ENCODE assay signal across 8 mouse cellular contexts in genomic region chr19:5910221-5910620, GRCm38 (mm10). TPM values are rescaled to one million over a fixed set of nuclear protein-coding genes. Genes with fewer than 3 reads are reported as not detected.
DNase-seq lines count a peak whose midpoint lies in the region; ATAC-seq and TF ChIP-seq lines count a peak whose summit lies in the region.

No protein-coding gene starts in this region.

- peaks cover 20% of the 10 kb centered on the region for H3K4me1 ChIP-seq in forebrain, embryonic 11.5 days (replicated peaks; ENCODE audit: control insufficient read depth, insufficient read depth, low read length)
- 0 out of 2 replicates have a peak, but pooled peaks cover 11% of the 10 kb centered on the region for H3K4me1 ChIP-seq in intestine, postnatal 0 days (replicated peaks; ENCODE audit: control insufficient read depth, insufficient read depth, low read length)
- H3K4me1 ChIP-seq in neural tube, embryonic 14.5 days (ENCODE audit: control insufficient read depth, insufficient read depth, low read length), result peaks cover 31% of the 10 kb centered on the region

- H3K9me3 ChIP-seq in forebrain, embryonic 11.5 days (ENCODE audit: control insufficient read depth, low read length), result no peaks in the 10 kb centered on the region
- H3K9me3 ChIP-seq in intestine, postnatal 0 days (ENCODE audit: control insufficient read depth), result no peaks in the 10 kb centered on the region
- H3K9me3 ChIP-seq in neural tube, embryonic 14.5 days (ENCODE audit: control insufficient read depth, low read length), result no peaks in the 10 kb centered on the region

- H3K36me3 ChIP-seq in forebrain, embryonic 11.5 days (ENCODE audit: control insufficient read depth, insufficient read depth, low read length), result peaks cover 11% of the 10 kb centered on the region
- H3K36me3 ChIP-seq in intestine, postnatal 0 days (ENCODE audit: control insufficient read depth, insufficient read depth), result peaks cover 18% of the 10 kb centered on the region
- H3K36me3 ChIP-seq in neural tube, embryonic 14.5 days (ENCODE audit: control insufficient read depth, insufficient read depth, low read length), result peaks cover 18% of the 10 kb centered on the region

- H3K4me3 ChIP-seq in layer of hippocampus, adult 2 months, result peak overlapping the region; percentile 25; the same call in 1 of the 2 replicates
- H3K4me3 ChIP-seq in forebrain, embryonic 11.5 days (ENCODE audit: low read depth, low read length), result no peak overlapping the region
- H3K4me3 ChIP-seq in intestine, postnatal 0 days (ENCODE audit: low read depth, low read length), result no peak overlapping the region
- H3K4me3 ChIP-seq in neural tube, embryonic 14.5 days (ENCODE audit: low read depth, low read length), result peak overlapping the region; percentile 16; the same call in 1 of the 2 replicates

- WGBS in forebrain, embryonic 11.5 days, result 67% methylated on average over 6 of the region's 6 CpGs
- WGBS in intestine, postnatal 0 days, result 36% methylated on average over 6 of the region's 6 CpGs
- 57% methylated on average over 6 of the region's 6 CpGs for WGBS in neural tube, embryonic 14.5 days

- peak overlapping the region; percentile 55 for H3K27ac ChIP-seq in layer of hippocampus, adult 2 months
- H3K27ac ChIP-seq in forebrain, embryonic 11.5 days (ENCODE audit: low read depth, low read length), result no peak overlapping the region
- H3K27ac ChIP-seq in intestine, postnatal 0 days (ENCODE audit: low read depth, low read length), result 0 out of 2 replicates have a peak overlapping the region, but pooled peaks have one; percentile 8
- peak overlapping the region; percentile 39; the same call in 1 of the 2 replicates for H3K27ac ChIP-seq in neural tube, embryonic 14.5 days (ENCODE audit: low read depth, low read length)

- no peak for ATAC-seq in forebrain, embryonic 11.5 days (replicated peaks; ENCODE audit: low FRiP score)
- ATAC-seq in intestine, postnatal 0 days, result no peak
- ATAC-seq in neural tube, embryonic 14.5 days (ENCODE audit: low read depth), result no peak

- H3K27me3 ChIP-seq in forebrain, embryonic 11.5 days (ENCODE audit: control insufficient read depth, insufficient read depth, low read length), result no peaks in the 10 kb centered on the region
- no peaks in the 10 kb centered on the region for H3K27me3 ChIP-seq in intestine, postnatal 0 days (replicated peaks; ENCODE audit: control insufficient read depth, insufficient read depth, low read length)
- no peaks in the 10 kb centered on the region for H3K27me3 ChIP-seq in neural tube, embryonic 14.5 days (ENCODE audit: control insufficient read depth, insufficient read depth, low read length)

- DNase-seq in layer of hippocampus, adult 2 months (ENCODE audit: low spot score in 2 of 2), result no peak
- DNase-seq in layer of hippocampus, postnatal 10 days (ENCODE audit: low spot score in 2 of 2), result no peak
- DNase-seq in forebrain, embryonic 11.5 days (ENCODE audit: low spot score), result no peak
- no peak for DNase-seq in spleen, postnatal 14 days (ENCODE audit: low spot score in 2 of 2)
- no peak for DNase-seq in embryo, embryonic 9.5 days (ENCODE audit: extremely low spot score)
- DNase-seq in thymus, postnatal 10 days (ENCODE audit: low spot score in 2 of 2), result no peak

- TF ChIP-seq CTCF in layer of hippocampus, adult 2 months (conservative IDR thresholded peaks at IDR 0.05), result peak; percentile 21; the same call in 1 of the 2 replicates
- peak; percentile 40; the same call in 1 of the 2 replicates for TF ChIP-seq CTCF in intestine, postnatal 0 days (IDR thresholded peaks at IDR 0.05; ENCODE audit: low read depth)

- H3K4me2 ChIP-seq in forebrain, embryonic 11.5 days (ENCODE audit: low read depth, low read length, severe bottlenecking), result peak overlapping the region; percentile 32; the same call in 1 of the 2 replicates
- H3K4me2 ChIP-seq in intestine, postnatal 0 days (replicated peaks; ENCODE audit: low read depth), result peak overlapping the region; percentile 89; the same call in 1 of the 2 replicates
- H3K4me2 ChIP-seq in neural tube, embryonic 14.5 days (ENCODE audit: low read depth, low read length), result peak overlapping the region; percentile 86

- no peak overlapping the region for H3K9ac ChIP-seq in forebrain, embryonic 11.5 days (ENCODE audit: low read length)
- H3K9ac ChIP-seq in intestine, postnatal 0 days (ENCODE audit: low read depth, low read length), result no peak overlapping the region
- H3K9ac ChIP-seq in neural tube, embryonic 14.5 days (replicated peaks; ENCODE audit: low read depth, low read length), result peak overlapping the region; percentile 11; the same call in 1 of the 2 replicates

RNA-seq across cellular contexts. Expression of gene Dpf2, which starts 2.6 kb away (rescaled TPM):
- 10 to 100 TPM; 94.1 to 95.3 TPM for total RNA-seq in layer of hippocampus, adult 2 months (2021)
- total RNA-seq in layer of hippocampus, postnatal 10 days (2021), result 10 to 100 TPM; 76.0 to 79.9 TPM
- 232 and 246 TPM in 2 replicates for polyA plus RNA-seq in forebrain, embryonic 11.5 days (2014; fragmentation: Nextera tagmentation; extraction: Ambion mirVana)
- polyA plus RNA-seq in intestine, postnatal 0 days (2015; fragmentation: Nextera tagmentation; extraction: Ambion mirVana), result 49.9 and 51.9 TPM in 2 replicates
- polyA plus RNA-seq in neural tube, embryonic 14.5 days (2014; fragmentation: Nextera tagmentation; extraction: Ambion mirVana), result 85.3 and 102 TPM in 2 replicates

RNA-seq across cellular contexts. Expression of gene Cdc42ep2, which starts 14.4 kb away (rescaled TPM):
- total RNA-seq in layer of hippocampus, adult 2 months (2021), result 1 to 10 TPM; 3.4 to 3.8 TPM
- 1 to 10 TPM; 5.2 to 5.7 TPM for total RNA-seq in layer of hippocampus, postnatal 10 days (2021)
- 1.8 and 2.5 TPM in 2 replicates for polyA plus RNA-seq in forebrain, embryonic 11.5 days (2014; fragmentation: Nextera tagmentation; extraction: Ambion mirVana)
- polyA plus RNA-seq in intestine, postnatal 0 days (2015; fragmentation: Nextera tagmentation; extraction: Ambion mirVana), result 6.5 and 6.6 TPM in 2 replicates
- polyA plus RNA-seq in neural tube, embryonic 14.5 days (2014; fragmentation: Nextera tagmentation; extraction: Ambion mirVana), result 16.7 and 17.4 TPM in 2 replicates

RNA-seq across cellular contexts. Expression of gene Tigd3, which starts 16.3 kb away (rescaled TPM):
- 1 to 10 TPM; 2.5 to 3.2 TPM for total RNA-seq in layer of hippocampus, adult 2 months (2021)
- 1 to 10 TPM; 4.4 to 5.5 TPM for total RNA-seq in layer of hippocampus, postnatal 10 days (2021)
- 10.1 and 10.7 TPM in 2 replicates for polyA plus RNA-seq in forebrain, embryonic 11.5 days (2014; fragmentation: Nextera tagmentation; extraction: Ambion mirVana)
- 1.0 and 1.2 TPM in 2 replicates for polyA plus RNA-seq in intestine, postnatal 0 days (2015; fragmentation: Nextera tagmentation; extraction: Ambion mirVana)
- polyA plus RNA-seq in neural tube, embryonic 14.5 days (2014; fragmentation: Nextera tagmentation; extraction: Ambion mirVana), result 11.4 and 12.8 TPM in 2 replicates

RNA-seq across cellular contexts. Expression of gene Slc25a45, which starts 32.6 kb away (rescaled TPM):
- 1 to 10 TPM; 3.5 to 3.6 TPM for total RNA-seq in layer of hippocampus, adult 2 months (2021)
- 1 to 10 TPM; 2.1 to 3.6 TPM for total RNA-seq in layer of hippocampus, postnatal 10 days (2021)
- 0.90 and 1.1 TPM in 2 replicates for polyA plus RNA-seq in forebrain, embryonic 11.5 days (2014; fragmentation: Nextera tagmentation; extraction: Ambion mirVana)
- polyA plus RNA-seq in intestine, postnatal 0 days (2015; fragmentation: Nextera tagmentation; extraction: Ambion mirVana), result 3.8 and 4.0 TPM in 2 replicates
- polyA plus RNA-seq in neural tube, embryonic 14.5 days (2014; fragmentation: Nextera tagmentation; extraction: Ambion mirVana), result 0.59 and 1.3 TPM in 2 replicates

RNA-seq across cellular contexts. Expression of gene Frmd8, which starts 35.1 kb away (rescaled TPM):
- 10 to 100 TPM in 1 of 2 experiments, 1 to 10 TPM in 1; 9.5 to 10.6 TPM for total RNA-seq in layer of hippocampus, adult 2 months (2021)
- 10 to 100 TPM; 10.7 to 14.8 TPM for total RNA-seq in layer of hippocampus, postnatal 10 days (2021)
- 20.4 and 24.5 TPM in 2 replicates for polyA plus RNA-seq in forebrain, embryonic 11.5 days (2014; fragmentation: Nextera tagmentation; extraction: Ambion mirVana)
- 21.7 and 24.0 TPM in 2 replicates for polyA plus RNA-seq in intestine, postnatal 0 days (2015; fragmentation: Nextera tagmentation; extraction: Ambion mirVana)
- polyA plus RNA-seq in neural tube, embryonic 14.5 days (2014; fragmentation: Nextera tagmentation; extraction: Ambion mirVana), result 9.4 and 12.7 TPM in 2 replicates

Comparison
In these comparisons a context has a peak if more than half of its experiments do, and no peak if none do; other contexts are left out.
1. H3K4me3 ChIP-seq: peak in layer of hippocampus, adult 2 months (single experiment) and neural tube, embryonic 14.5 days (single experiment); none in forebrain, embryonic 11.5 days (single experiment) and intestine, postnatal 0 days (single experiment).
2. H3K4me2 ChIP-seq: peak in every context shown above with its lines; median percentile 89 in intestine, postnatal 0 days; 86 in neural tube, embryonic 14.5 days; 32 in forebrain, embryonic 11.5 days.